Mouse (Mus musculus): ENCODE results near the gene Gm13539. TPM values are rescaled to one million over a fixed set of nuclear protein-coding genes. Genes with fewer than 3 reads are reported as not detected.
"Not testable (repeated sequence)": the region's sequence is repeated elsewhere in the genome, so short reads cannot be mapped to it uniquely, and the experiment has no call there.

Gm13539 gene
- not detected in 2 replicates for polyA plus RNA-seq (2012; rRNA removed)

- TF ChIP-seq CTCF (IDR thresholded peaks at IDR 0.05; ENCODE audit: extremely low read depth, insufficient read depth, low read length) (no peak), POLR2A (IDR thresholded peaks at IDR 0.05; ENCODE audit: extremely low read depth, insufficient read depth, low read length) (no peak)
- Histone ChIP-seq H3K27ac (ENCODE audit: insufficient read depth, low read length) (no peak within 1 kb of the TSS), H3K4me1 (ENCODE audit: control insufficient read depth, insufficient read depth, low read length) (no peaks in the 10 kb centered on the region), H3K4me3 (ENCODE audit: insufficient read depth, low read length) (no peak within 1 kb of the TSS)
Measured at GRCm38 (mm10) chr2:25781957-25782356, at the start of gene Gm13539. Gene Gm13539, plus strand, starts transcription at chr2:25782257.

- no peak overlapping the region for H3K4me3 ChIP-seq (ENCODE audit: insufficient read depth, low read length)
- TF ChIP-seq CTCF (IDR thresholded peaks at IDR 0.05; ENCODE audit: extremely low read depth, insufficient read depth, low read length) (no peak), POLR2A (IDR thresholded peaks at IDR 0.05; ENCODE audit: extremely low read depth, insufficient read depth, low read length) (no peak)
- H3K4me1 ChIP-seq (ENCODE audit: control insufficient read depth, insufficient read depth, low read length): no peaks in the 10 kb centered on the region
- no peak overlapping the region for H3K27ac ChIP-seq (ENCODE audit: insufficient read depth, low read length)
Measured at GRCm38 (mm10) chr2:25733199-25733930, 48.7 kb upstream of the Gm13539 start.

- H3K4me1 ChIP-seq (ENCODE audit: control insufficient read depth, insufficient read depth, low read length); H3K4me3 ChIP-seq (ENCODE audit: insufficient read depth, low read length); H3K27ac ChIP-seq (ENCODE audit: insufficient read depth, low read length): not testable (repeated sequence)
Measured at GRCm38 (mm10) chr2:25736709-25737108, 45.3 kb upstream of the Gm13539 start, which contains the start of gene Obp2b. Gene Obp2b, plus strand, starts transcription at chr2:25737009.

GRCm38 (mm10) chr2:25741671-25742070 is 40.4 kb upstream of the Gm13539 start:
- H3K4me1 ChIP-seq (ENCODE audit: control insufficient read depth, insufficient read depth, low read length): no peaks in the 10 kb centered on the region

GRCm38 (mm10) chr2:25754201-25754600 is 27.9 kb upstream of the Gm13539 start:
- no peak overlapping the region for H3K4me3 ChIP-seq (ENCODE audit: insufficient read depth, low read length)
- H3K27ac ChIP-seq (ENCODE audit: insufficient read depth, low read length): no peak overlapping the region
- TF ChIP-seq POLR2A (IDR thresholded peaks at IDR 0.05; ENCODE audit: extremely low read depth, insufficient read depth, low read length): no peak
- no peak for TF ChIP-seq CTCF (IDR thresholded peaks at IDR 0.05; ENCODE audit: extremely low read depth, insufficient read depth, low read length)
- no peaks in the 10 kb centered on the region for H3K4me1 ChIP-seq (ENCODE audit: control insufficient read depth, insufficient read depth, low read length)

More at GRCm38 (mm10) chr2:25741671-25742070, 40.4 kb upstream of the Gm13539 start:
- no peak for TF ChIP-seq CTCF (IDR thresholded peaks at IDR 0.05; ENCODE audit: extremely low read depth, insufficient read depth, low read length)
- TF ChIP-seq POLR2A (IDR thresholded peaks at IDR 0.05; ENCODE audit: extremely low read depth, insufficient read depth, low read length): no peak
- Histone ChIP-seq H3K4me3 (ENCODE audit: insufficient read depth, low read length) (no peak overlapping the region), H3K27ac (ENCODE audit: insufficient read depth, low read length) (no peak overlapping the region)

- Histone ChIP-seq H3K27ac (ENCODE audit: insufficient read depth, low read length) (no peak overlapping the region), H3K4me3 (ENCODE audit: insufficient read depth, low read length) (no peak overlapping the region), H3K4me1 (ENCODE audit: control insufficient read depth, insufficient read depth, low read length) (no peaks in the 10 kb centered on the region)
- TF ChIP-seq CTCF (IDR thresholded peaks at IDR 0.05; ENCODE audit: extremely low read depth, insufficient read depth, low read length) (no peak), POLR2A (IDR thresholded peaks at IDR 0.05; ENCODE audit: extremely low read depth, insufficient read depth, low read length) (no peak)
Measured at GRCm38 (mm10) chr2:25758064-25758625, 23.9 kb upstream of the Gm13539 start.

GRCm38 (mm10) chr2:25765269-25765668 is 16.8 kb upstream of the Gm13539 start, which contains the start of gene Lcn3:
Gene Lcn3, plus strand, starts transcription at chr2:25765569.
- Histone ChIP-seq H3K4me3 (ENCODE audit: insufficient read depth, low read length) (no peak within 1 kb of the TSS), H3K27ac (ENCODE audit: insufficient read depth, low read length) (no peak within 1 kb of the TSS), H3K4me1 (ENCODE audit: control insufficient read depth, insufficient read depth, low read length) (no peaks in the 10 kb centered on the region)
- TF ChIP-seq CTCF (IDR thresholded peaks at IDR 0.05; ENCODE audit: extremely low read depth, insufficient read depth, low read length) (no peak), POLR2A (IDR thresholded peaks at IDR 0.05; ENCODE audit: extremely low read depth, insufficient read depth, low read length) (no peak)

GRCm38 (mm10) chr2:25767764-25768163 is 14.3 kb upstream of the Gm13539 start:
- TF ChIP-seq POLR2A (IDR thresholded peaks at IDR 0.05; ENCODE audit: extremely low read depth, insufficient read depth, low read length) (no peak), CTCF (IDR thresholded peaks at IDR 0.05; ENCODE audit: extremely low read depth, insufficient read depth, low read length) (no peak)

DNA sequence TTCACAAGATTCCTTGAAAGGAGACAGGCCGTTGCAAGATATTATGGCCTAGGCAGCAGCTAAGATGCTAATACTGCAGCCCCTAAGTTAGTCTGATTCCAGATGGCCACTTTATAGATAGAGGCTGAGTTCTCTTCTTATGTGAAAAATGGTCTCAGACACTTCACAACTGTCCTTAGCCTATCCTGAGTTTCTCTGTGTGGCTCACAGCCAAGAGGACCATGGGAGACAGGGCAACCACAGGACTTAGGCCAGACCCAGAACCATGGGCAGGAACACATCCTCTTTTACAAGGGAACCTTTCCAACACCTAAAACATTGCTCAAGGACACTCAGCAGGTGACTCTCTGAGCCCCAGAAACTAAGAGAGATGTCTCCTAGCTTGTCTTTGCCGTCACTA is 8.6 kb upstream of the Gm13539 start:
- TF ChIP-seq POLR2A (IDR thresholded peaks at IDR 0.05; ENCODE audit: extremely low read depth, insufficient read depth, low read length) (no peak), CTCF (IDR thresholded peaks at IDR 0.05; ENCODE audit: extremely low read depth, insufficient read depth, low read length) (no peak)
- Histone ChIP-seq H3K4me1 (ENCODE audit: control insufficient read depth, insufficient read depth, low read length) (no peaks in the 10 kb centered on the region), H3K27ac (ENCODE audit: insufficient read depth, low read length) (no peak overlapping the region), H3K4me3 (ENCODE audit: insufficient read depth, low read length) (no peak overlapping the region)

More at GRCm38 (mm10) chr2:25767764-25768163, 14.3 kb upstream of the Gm13539 start:
- Histone ChIP-seq H3K4me3 (ENCODE audit: insufficient read depth, low read length) (no peak overlapping the region), H3K4me1 (ENCODE audit: control insufficient read depth, insufficient read depth, low read length) (no peaks in the 10 kb centered on the region), H3K27ac (ENCODE audit: insufficient read depth, low read length) (no peak overlapping the region)

DNA sequence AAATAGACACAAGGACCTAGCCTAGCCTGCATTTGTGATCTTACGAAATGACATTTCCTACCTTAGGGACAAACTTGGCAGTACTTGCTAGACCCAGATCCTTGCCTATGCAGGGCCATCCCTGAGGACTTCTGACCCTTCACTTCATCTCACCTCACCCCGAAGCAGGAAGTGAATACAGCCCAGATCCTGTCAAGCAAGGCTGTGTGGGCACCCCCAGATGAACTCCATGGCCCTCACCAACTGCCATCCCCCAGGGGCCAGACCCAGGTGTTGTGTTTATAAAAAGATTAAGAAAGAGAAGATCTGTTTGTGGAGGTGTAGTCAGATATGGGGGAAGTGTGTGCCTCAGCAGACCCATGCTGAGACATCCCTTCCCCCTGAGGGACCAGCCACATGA is 7.4 kb upstream of the Gm13539 start:
- H3K27ac ChIP-seq (ENCODE audit: insufficient read depth, low read length): no peak overlapping the region
- TF ChIP-seq POLR2A (IDR thresholded peaks at IDR 0.05; ENCODE audit: extremely low read depth, insufficient read depth, low read length) (no peak), CTCF (IDR thresholded peaks at IDR 0.05; ENCODE audit: extremely low read depth, insufficient read depth, low read length) (no peak)
- H3K4me1 ChIP-seq (ENCODE audit: control insufficient read depth, insufficient read depth, low read length): no peaks in the 10 kb centered on the region
- H3K4me3 ChIP-seq (ENCODE audit: insufficient read depth, low read length): no peak overlapping the region
